Mouse (Mus musculus): ENCODE results near the gene Fndc3b. TPM values are rescaled to one million over a fixed set of nuclear protein-coding genes. Genes with fewer than 3 reads are reported as not detected.

Fndc3b gene
- polyA plus RNA-seq, 1 experiment from 2014 or later, result 10.8 TPM

DNA sequence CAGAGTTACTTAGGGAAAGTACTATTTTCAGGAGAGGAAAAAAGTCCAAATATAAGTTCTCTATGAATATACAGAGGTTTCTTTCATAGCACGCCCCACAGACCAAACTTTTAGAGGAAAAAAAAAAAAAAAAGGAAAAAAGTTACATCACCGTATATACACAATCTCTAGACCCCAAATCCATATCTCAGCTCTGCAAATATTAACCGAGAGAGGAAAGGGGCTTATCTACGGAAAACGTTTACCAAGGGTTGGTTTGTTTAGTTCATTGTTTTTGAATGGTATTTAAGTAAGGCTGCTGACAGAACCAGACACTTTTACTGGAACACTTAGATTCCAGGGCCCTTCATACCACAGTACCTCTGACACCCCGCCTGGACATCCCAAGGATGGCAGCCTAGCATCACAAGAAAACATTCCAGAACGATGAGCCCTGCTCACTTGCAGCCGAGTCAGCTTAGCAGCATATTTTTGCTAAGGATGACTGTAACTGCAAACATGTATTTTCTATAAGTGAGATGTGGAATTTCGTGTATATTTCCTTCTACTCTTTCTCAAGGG, 58.6 kb downstream of the Fndc3b start:
- H3K9me3 ChIP-seq, result no peaks in the 10 kb centered on the region
- no peaks in the 10 kb centered on the region for H3K27me3 ChIP-seq (ENCODE audit: poor library complexity, severe bottlenecking)
- no peak for DNase-seq (ENCODE audit: extremely low spot score, low spot score)
- H3K4me1 ChIP-seq, result peaks cover 63% of the 10 kb centered on the region
- 91% methylated on average over 9 of the region's 9 CpGs for WGBS
- H3K27ac ChIP-seq, result no peak overlapping the region
- H3K36me3 ChIP-seq (replicated peaks), result no peaks in the 10 kb centered on the region
- H3K4me3 ChIP-seq, result no peak overlapping the region

DNA sequence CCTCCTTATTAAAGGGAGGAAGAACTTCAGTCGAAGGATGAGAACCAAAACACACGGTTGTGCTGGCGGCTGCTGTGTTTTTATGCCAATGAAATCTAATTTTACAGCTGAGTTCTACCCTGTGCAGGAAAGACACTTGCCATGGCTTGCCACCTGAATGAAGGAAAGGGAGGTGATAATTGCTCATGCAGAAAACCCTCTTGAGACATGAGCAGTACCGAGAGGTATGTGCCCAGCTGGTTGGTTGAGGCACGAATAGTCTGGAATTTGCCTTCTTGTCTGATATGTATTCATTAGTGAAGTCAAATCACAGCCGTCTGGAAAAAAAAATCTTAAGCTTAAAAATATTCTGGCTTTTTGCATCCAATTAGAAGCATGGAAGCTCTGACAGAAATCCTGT, 59.4 kb downstream of the Fndc3b start:
- Histone ChIP-seq H3K9me3 (no peaks in the 10 kb centered on the region), H3K27ac (no peak overlapping the region), H3K27me3 (ENCODE audit: poor library complexity, severe bottlenecking) (no peaks in the 10 kb centered on the region), H3K36me3 (replicated peaks) (no peaks in the 10 kb centered on the region), H3K4me1 (peaks cover 57% of the 10 kb centered on the region), H3K4me3 (no peak overlapping the region)
- 79% methylated on average over 6 of the region's 6 CpGs for whole genome bisulfite sequencing
- DNase-seq (ENCODE audit: extremely low spot score, low spot score), result no peak

DNA sequence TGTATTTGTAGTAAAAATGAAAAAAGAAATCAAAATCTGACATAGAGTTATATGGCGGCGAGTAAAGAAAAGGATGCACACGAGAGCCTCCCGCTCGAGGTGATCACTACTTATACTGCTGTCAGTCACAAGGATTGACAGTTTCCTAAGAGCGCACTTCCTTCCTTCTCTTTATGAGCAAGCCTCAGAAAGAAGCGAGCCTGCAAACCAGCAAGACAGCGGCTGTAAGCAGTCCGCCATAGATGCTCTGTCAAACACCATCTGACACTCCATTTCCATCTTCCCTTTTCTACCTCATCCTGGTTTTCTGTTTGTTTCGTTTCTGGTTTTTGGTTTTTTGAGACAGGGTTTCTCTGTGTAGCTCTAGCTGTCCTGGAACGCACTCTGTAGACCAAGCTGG, 61.0 kb downstream of the Fndc3b start:
- 92% methylated on average over 11 of the region's 11 CpGs for WGBS
- H3K27me3 ChIP-seq (ENCODE audit: poor library complexity, severe bottlenecking), result no peaks in the 10 kb centered on the region
- H3K4me3 ChIP-seq, result no peak overlapping the region
- no peak overlapping the region for H3K27ac ChIP-seq
- no peaks in the 10 kb centered on the region for H3K36me3 ChIP-seq (replicated peaks)
- no peaks in the 10 kb centered on the region for H3K9me3 ChIP-seq
- H3K4me1 ChIP-seq, result peaks cover 55% of the 10 kb centered on the region
- DNase-seq (ENCODE audit: extremely low spot score, low spot score), result no peak

DNA sequence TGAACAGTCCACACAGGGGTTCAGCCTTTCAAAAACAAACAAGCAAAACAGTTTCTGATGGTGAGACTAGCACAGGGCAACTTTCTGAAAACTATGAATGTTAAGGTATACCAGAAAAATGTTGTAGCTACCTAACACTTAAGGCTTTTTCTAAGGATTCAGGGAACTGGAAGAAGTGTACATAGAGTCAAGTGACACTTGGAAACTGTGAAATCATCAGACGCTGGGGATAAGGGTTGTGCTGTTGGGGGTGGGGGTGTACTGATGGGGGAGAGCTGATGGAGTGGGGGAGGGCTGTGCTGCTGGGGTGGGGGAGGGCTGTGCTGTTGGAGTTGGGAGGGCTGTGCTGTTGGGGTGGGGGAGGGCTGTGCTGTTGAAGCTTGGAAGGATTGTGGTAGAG, 61.8 kb downstream of the Fndc3b start:
- WGBS, result 90% methylated on average over 1 of the region's 1 CpGs
- no peaks in the 10 kb centered on the region for H3K9me3 ChIP-seq
- H3K27ac ChIP-seq, result no peak overlapping the region
- no peak overlapping the region for H3K4me3 ChIP-seq
- peaks cover 48% of the 10 kb centered on the region for H3K4me1 ChIP-seq
- H3K36me3 ChIP-seq (replicated peaks), result no peaks in the 10 kb centered on the region
- DNase-seq (ENCODE audit: extremely low spot score, low spot score), result no peak
- no peaks in the 10 kb centered on the region for H3K27me3 ChIP-seq (ENCODE audit: poor library complexity, severe bottlenecking)

DNA sequence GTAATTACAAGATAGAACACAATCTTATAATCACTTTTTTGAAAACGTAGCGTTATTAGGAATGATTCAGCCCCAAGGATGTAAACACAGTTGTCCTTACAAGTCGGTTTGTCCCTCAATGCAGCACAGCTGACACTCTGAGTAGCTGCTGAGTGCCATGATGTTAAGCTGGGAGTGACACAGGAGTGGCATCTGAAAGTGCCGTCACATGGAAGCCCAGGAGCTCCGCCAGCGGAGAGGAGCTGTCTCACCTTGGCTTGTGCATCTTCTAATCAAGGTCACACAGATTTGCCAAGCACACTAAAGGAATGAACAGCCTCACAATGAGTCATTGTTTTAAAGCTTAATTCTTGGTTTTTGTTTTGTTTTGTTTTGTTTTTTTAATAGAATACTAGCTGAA, 68.7 kb downstream of the Fndc3b start:
- H3K4me3 ChIP-seq, result no peak overlapping the region
- no peak overlapping the region for H3K27ac ChIP-seq
- H3K36me3 ChIP-seq (replicated peaks), result peaks cover 18% of the 10 kb centered on the region
- H3K27me3 ChIP-seq (ENCODE audit: poor library complexity, severe bottlenecking), result no peaks in the 10 kb centered on the region
- no peak for DNase-seq (ENCODE audit: extremely low spot score, low spot score)
- 92% methylated on average over 6 of the region's 6 CpGs for WGBS
- no peaks in the 10 kb centered on the region for H3K9me3 ChIP-seq
- peaks cover 10% of the 10 kb centered on the region; the same call in 1 of the 2 replicates for H3K4me1 ChIP-seq

DNA sequence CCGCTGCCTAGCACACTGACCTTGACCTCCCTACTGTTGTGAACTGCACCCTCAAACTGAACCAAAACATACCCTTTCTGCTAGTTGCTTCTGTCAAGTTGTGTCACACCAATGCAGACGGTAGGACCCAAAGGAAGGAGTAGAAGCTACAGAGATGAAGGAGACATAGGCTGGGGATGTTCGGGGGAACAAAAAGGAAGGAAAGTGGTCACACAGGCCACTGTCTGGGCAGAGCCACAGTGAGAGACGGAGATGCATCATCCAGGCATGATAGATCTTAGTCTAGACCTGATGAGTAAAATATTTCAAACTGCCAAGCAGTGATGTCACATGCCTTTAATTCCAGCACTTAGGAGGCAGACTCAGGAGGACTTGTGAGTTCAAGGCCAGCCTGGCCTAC, 71.4 kb downstream of the Fndc3b start:
- H3K4me3 ChIP-seq, result no peak overlapping the region
- WGBS, result 95% methylated on average over 4 of the region's 4 CpGs
- DNase-seq (ENCODE audit: extremely low spot score, low spot score), result no peak
- H3K9me3 ChIP-seq, result no peaks in the 10 kb centered on the region
- H3K36me3 ChIP-seq (replicated peaks), result peaks cover 18% of the 10 kb centered on the region
- H3K27ac ChIP-seq, result no peak overlapping the region
- H3K27me3 ChIP-seq (ENCODE audit: poor library complexity, severe bottlenecking), result no peaks in the 10 kb centered on the region
- peaks cover 20% of the 10 kb centered on the region for H3K4me1 ChIP-seq

DNA sequence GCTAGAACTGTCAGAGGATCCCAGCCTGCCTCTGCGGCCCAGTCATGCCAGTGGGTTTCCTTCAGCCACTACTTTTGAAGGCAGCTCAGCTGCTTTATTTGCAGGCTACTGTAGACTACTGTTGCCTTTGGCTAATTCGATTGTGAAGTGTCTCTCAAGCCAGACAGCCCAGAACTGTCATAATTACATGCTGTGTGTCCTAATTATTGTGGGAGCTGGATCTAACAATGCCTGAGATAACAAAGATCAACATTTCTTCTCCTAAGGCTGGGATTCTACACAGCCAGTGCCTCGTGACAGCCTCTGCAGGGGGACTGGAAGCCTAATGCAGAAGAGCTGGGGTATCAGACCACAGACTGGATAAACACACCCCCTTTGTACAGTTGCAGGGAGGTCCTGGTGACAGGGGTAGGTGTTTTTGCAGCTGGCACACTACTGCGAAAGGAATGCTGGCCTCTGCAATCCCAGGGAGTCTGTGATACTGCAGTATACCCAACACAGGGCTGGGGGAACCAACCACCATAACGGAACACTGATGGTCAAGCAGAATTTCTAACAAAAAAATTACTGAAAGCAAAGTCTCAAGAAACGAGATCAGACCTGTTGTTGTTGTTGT, 74.0 kb downstream of the Fndc3b start:
- Histone ChIP-seq H3K27ac (no peak overlapping the region), H3K27me3 (ENCODE audit: poor library complexity, severe bottlenecking) (no peaks in the 10 kb centered on the region), H3K9me3 (no peaks in the 10 kb centered on the region), H3K36me3 (replicated peaks) (peaks cover 18% of the 10 kb centered on the region), H3K4me3 (no peak overlapping the region), H3K4me1 (peaks cover 20% of the 10 kb centered on the region)
- no peak for DNase-seq (ENCODE audit: extremely low spot score, low spot score)
- 74% methylated on average over 6 of the region's 6 CpGs for WGBS

DNA sequence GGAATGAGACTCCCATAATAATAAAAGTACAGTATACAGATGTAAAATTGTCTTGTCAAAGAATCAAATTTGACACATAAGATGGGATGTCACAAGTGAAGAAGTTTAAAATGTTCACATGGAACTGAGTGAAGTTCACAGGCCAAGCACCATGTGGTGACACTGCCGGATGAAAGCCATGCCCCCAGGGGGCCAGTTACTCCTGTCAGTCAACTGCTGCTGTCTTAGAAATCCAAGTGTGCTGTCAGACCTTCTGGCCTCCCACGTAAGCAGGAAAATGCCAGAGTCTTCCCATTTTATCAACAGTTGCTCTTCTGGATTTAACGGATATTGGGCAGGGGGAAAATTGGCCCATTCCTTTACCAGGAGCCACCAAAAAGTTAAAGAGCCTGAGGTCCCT, 75.3 kb downstream of the Fndc3b start:
- Histone ChIP-seq H3K27me3 (ENCODE audit: poor library complexity, severe bottlenecking) (no peaks in the 10 kb centered on the region), H3K9me3 (no peaks in the 10 kb centered on the region), H3K4me3 (no peak overlapping the region), H3K4me1 (peaks cover 20% of the 10 kb centered on the region), H3K27ac (no peak overlapping the region), H3K36me3 (replicated peaks) (peaks cover 23% of the 10 kb centered on the region)
- no peak for DNase-seq (ENCODE audit: extremely low spot score, low spot score)
- 34% methylated on average over 3 of the region's 3 CpGs for WGBS

DNA sequence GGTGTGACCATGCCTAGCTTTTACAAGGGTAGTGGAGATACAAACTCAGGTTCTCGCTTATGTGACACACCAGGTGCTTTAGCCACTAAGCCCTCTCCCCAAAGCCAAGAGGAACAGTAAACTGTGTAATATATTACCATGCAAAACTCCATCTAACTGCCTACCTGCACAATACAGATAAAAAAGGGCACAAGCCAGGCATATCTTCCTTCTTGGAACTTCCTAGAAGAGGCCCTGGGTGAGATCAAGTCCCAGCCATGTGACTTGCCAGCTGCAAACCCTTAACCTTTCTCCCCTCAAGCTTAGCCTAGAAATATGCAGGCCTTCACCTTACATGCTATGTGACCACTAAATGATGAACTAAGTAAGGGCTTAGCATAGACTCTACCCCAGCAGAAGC, 78.2 kb downstream of the Fndc3b start:
- WGBS, result 97% methylated on average over 1 of the region's 1 CpGs
- H3K27ac ChIP-seq, result no peak overlapping the region

DNA sequence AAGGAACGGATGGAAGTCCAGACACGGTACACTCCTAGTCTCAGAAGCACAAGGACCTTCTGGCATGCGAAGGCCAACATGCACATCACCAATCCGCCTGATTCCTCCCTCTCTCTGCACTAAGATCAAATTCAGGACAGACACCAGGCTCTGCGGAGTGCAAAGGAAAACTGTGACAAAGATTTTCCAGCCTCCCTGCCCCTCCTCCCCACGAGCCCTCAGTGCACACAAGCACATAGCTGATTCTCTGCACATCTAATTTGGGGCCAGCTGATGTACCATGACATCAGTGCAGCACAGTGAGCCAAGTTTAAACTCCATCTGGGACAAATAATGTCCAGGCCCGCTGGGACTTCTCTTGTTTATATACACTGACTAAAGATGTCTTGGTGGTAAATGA, 80.0 kb downstream of the Fndc3b start:
- DNase-seq (ENCODE audit: extremely low spot score, low spot score), result no peak
- Histone ChIP-seq H3K27ac (0 out of 2 replicates have a peak overlapping the region, but pooled peaks have one; percentile 40), H3K4me1 (peaks cover 8% of the 10 kb centered on the region), H3K27me3 (ENCODE audit: poor library complexity, severe bottlenecking) (no peaks in the 10 kb centered on the region), H3K4me3 (no peak overlapping the region), H3K36me3 (replicated peaks) (peaks cover 24% of the 10 kb centered on the region), H3K9me3 (no peaks in the 10 kb centered on the region)
- 78% methylated on average over 7 of the region's 7 CpGs for WGBS

More for the DNA sequence above, 78.2 kb downstream of the Fndc3b start:
- H3K36me3 ChIP-seq (replicated peaks), result peaks cover 24% of the 10 kb centered on the region
- no peaks in the 10 kb centered on the region for H3K27me3 ChIP-seq (ENCODE audit: poor library complexity, severe bottlenecking)
- H3K9me3 ChIP-seq, result no peaks in the 10 kb centered on the region
- H3K4me3 ChIP-seq, result no peak overlapping the region
- peaks cover 20% of the 10 kb centered on the region for H3K4me1 ChIP-seq
- DNase-seq (ENCODE audit: extremely low spot score, low spot score), result no peak

DNA sequence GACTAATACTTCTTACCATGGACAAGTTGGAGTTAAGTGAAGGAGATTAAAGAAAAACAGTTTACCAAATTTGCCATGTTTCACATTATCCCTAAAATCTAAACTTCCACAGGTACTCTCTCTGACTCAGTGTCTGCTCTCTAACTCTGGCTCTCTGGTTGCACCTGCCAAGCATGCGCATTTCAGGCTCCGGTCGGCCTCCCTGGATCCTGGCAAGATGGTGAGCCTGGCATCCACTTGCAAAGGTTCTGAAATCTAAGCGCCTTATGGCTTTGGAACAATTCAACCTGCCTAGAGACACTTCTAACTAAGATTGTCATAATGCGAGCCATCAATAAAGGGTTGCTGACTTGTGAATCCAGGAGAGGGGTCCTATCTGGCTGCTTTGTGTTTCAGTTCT, 81.4 kb downstream of the Fndc3b start:
- 95% methylated on average over 5 of the region's 5 CpGs for WGBS
- H3K4me3 ChIP-seq, result no peak overlapping the region
- no peaks in the 10 kb centered on the region for H3K27me3 ChIP-seq (ENCODE audit: poor library complexity, severe bottlenecking)
- no peaks in the 10 kb centered on the region for H3K4me1 ChIP-seq
- peaks cover 27% of the 10 kb centered on the region for H3K36me3 ChIP-seq (replicated peaks)
- no peak for DNase-seq (ENCODE audit: extremely low spot score, low spot score)
- H3K27ac ChIP-seq, result no peak overlapping the region
- no peaks in the 10 kb centered on the region for H3K9me3 ChIP-seq

DNA sequence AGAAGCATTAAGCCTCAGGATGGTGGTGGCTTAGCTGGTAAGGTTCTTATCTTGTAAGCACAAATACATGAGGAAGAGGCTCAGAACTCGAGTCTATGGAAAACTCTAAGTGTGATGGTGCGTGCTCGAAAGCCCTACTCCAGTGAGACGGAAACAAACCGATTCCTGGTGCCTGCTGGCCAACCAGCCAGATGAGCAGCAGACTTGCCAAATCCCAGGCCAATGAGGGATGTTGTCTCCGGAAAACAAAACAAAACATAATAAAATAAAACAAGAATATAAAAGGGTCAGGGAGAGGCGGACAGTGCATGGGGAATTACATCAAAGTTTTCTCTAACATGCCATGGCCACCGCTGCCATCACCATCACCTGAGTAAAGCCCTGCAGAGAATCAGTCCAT, 84.8 kb downstream of the Fndc3b start:
- WGBS, result 92% methylated on average over 8 of the region's 8 CpGs
- H3K27me3 ChIP-seq (ENCODE audit: poor library complexity, severe bottlenecking), result no peaks in the 10 kb centered on the region
- no peak overlapping the region for H3K27ac ChIP-seq
- H3K36me3 ChIP-seq (replicated peaks), result peaks cover 18% of the 10 kb centered on the region
- no peak for DNase-seq (ENCODE audit: extremely low spot score, low spot score)
- no peaks in the 10 kb centered on the region for H3K4me1 ChIP-seq
- no peak overlapping the region for H3K4me3 ChIP-seq
- no peaks in the 10 kb centered on the region for H3K9me3 ChIP-seq

DNA sequence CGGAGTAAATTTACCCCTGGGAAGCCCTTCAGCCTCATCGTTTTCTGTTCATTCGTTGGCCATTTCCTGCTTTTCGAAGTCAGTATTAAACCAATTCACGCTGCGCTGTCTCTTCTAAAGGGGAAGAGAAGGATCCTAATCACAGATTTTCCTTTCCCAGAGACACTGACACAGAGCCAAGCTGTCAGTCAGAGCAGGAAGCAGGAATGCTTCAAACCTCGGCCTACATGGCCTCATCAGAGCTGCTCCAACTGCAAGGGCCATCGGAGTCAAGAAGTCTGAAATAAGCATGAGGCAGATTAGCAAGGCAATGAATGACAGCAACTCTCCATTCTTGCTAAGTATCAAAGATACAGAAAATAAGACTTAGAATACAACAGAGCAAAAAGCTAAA, 85.5 kb downstream of the Fndc3b start:
- no peaks in the 10 kb centered on the region for H3K27me3 ChIP-seq (ENCODE audit: poor library complexity, severe bottlenecking)
- WGBS, result 92% methylated on average over 8 of the region's 8 CpGs
- no peaks in the 10 kb centered on the region for H3K9me3 ChIP-seq
- no peak overlapping the region for H3K4me3 ChIP-seq
- no peak overlapping the region for H3K27ac ChIP-seq
- DNase-seq (ENCODE audit: extremely low spot score, low spot score), result no peak
- H3K36me3 ChIP-seq (replicated peaks), result peaks cover 12% of the 10 kb centered on the region
- no peaks in the 10 kb centered on the region for H3K4me1 ChIP-seq

Data from forebrain, embryonic 10.5 days (tissue).